In genomic region chr7:127231826-127232621, GRCm38 (mm10) we compare ENCODE assay signal across 8 mouse cellular contexts. TPM values are rescaled to one million over a fixed set of nuclear protein-coding genes. Genes with fewer than 3 reads are reported as not detected.
DNase-seq lines count a peak whose midpoint lies in the region; ATAC-seq and TF ChIP-seq lines count a peak whose summit lies in the region.

No protein-coding gene starts in this region.

- TF ChIP-seq EP300 in stomach, postnatal 0 days (optimal IDR thresholded peaks at IDR 0.05), result no peak

- DNase-seq in cerebellum, adult 2 months, result no peak
- no peak for DNase-seq in cerebellum, postnatal 4 days (ENCODE audit: low spot score in 2 of 2)
- no peak for DNase-seq in testis, postnatal 10 days (ENCODE audit: low spot score)
- no peak for DNase-seq in limb, embryonic 14.5 days (ENCODE audit: low spot score)
- DNase-seq in stomach, postnatal 0 days (ENCODE audit: low spot score), result no peak
- DNase-seq in thymus, postnatal 25 days, result no peak
- no peak for DNase-seq in gastrocnemius, postnatal 4 days (ENCODE audit: low spot score in 2 of 2)

- TF ChIP-seq CTCF in cerebellum, adult 2 months (IDR thresholded peaks at IDR 0.05; ENCODE audit: borderline replicate concordance, insufficient read depth, low read depth, low read length), result no peak
- TF ChIP-seq CTCF in testis, adult 2 months (IDR thresholded peaks at IDR 0.05; ENCODE audit: control insufficient read depth, insufficient read depth, insufficient replicate concordance, low read depth, low read length), result no peak
- TF ChIP-seq CTCF in stomach, postnatal 0 days (IDR thresholded peaks at IDR 0.05; ENCODE audit: low read depth), result no peak

- ATAC-seq in limb, embryonic 14.5 days (ENCODE audit: low FRiP score, low read depth), result no peak; the same call in 1 of the 2 replicates
- ATAC-seq in stomach, postnatal 0 days (ENCODE audit: low FRiP score, low TSS enrichment), result no peak

- 1% methylated on average over 20 of the region's 20 CpGs for WGBS in cerebellum, adult 2 months
- WGBS in limb, embryonic 14.5 days, result 8% methylated on average over 20 of the region's 20 CpGs
- WGBS in stomach, postnatal 0 days, result 4% methylated on average over 20 of the region's 20 CpGs

- peaks cover 8% of the 10 kb centered on the region; the same call in 1 of the 2 replicates for H3K4me1 ChIP-seq in cerebellum, adult 2 months (ENCODE audit: control insufficient read depth, insufficient read depth, low read length)
- peaks cover 4% of the 10 kb centered on the region for H3K4me1 ChIP-seq in testis, adult 2 months (ENCODE audit: control insufficient read depth, insufficient read depth, low read length)
- peaks cover 12% of the 10 kb centered on the region for H3K4me1 ChIP-seq in limb, embryonic 14.5 days (ENCODE audit: control insufficient read depth, insufficient read depth, low read length)
- H3K4me1 ChIP-seq in stomach, postnatal 0 days (replicated peaks; ENCODE audit: control insufficient read depth, insufficient read depth), result no peaks in the 10 kb centered on the region

- peak overlapping the region; percentile 97 for H3K9ac ChIP-seq in limb, embryonic 14.5 days (ENCODE audit: low read depth, low read length, severe bottlenecking)
- peak overlapping the region; percentile 87 for H3K9ac ChIP-seq in stomach, postnatal 0 days (ENCODE audit: low read length)

- no peaks in the 10 kb centered on the region for H3K9me3 ChIP-seq in limb, embryonic 14.5 days (ENCODE audit: control insufficient read depth, low read length)
- H3K9me3 ChIP-seq in stomach, postnatal 0 days (ENCODE audit: control insufficient read depth, low read length), result no peaks in the 10 kb centered on the region

- no peaks in the 10 kb centered on the region for H3K27me3 ChIP-seq in cerebellum, adult 2 months (ENCODE audit: control insufficient read depth, insufficient read depth, low read length)
- H3K27me3 ChIP-seq in testis, adult 2 months (ENCODE audit: control insufficient read depth, insufficient read depth, low read length), result no peaks in the 10 kb centered on the region
- H3K27me3 ChIP-seq in limb, embryonic 14.5 days (ENCODE audit: control insufficient read depth, insufficient read depth, low read length), result no peaks in the 10 kb centered on the region
- H3K27me3 ChIP-seq in stomach, postnatal 0 days (ENCODE audit: control insufficient read depth, insufficient read depth, low read length), result no peaks in the 10 kb centered on the region

- peak overlapping the region; percentile 79 for H3K4me2 ChIP-seq in limb, embryonic 14.5 days (replicated peaks; ENCODE audit: low read depth, low read length, severe bottlenecking)
- H3K4me2 ChIP-seq in stomach, postnatal 0 days (replicated peaks; ENCODE audit: low read depth), result peak overlapping the region; percentile 79

- TF ChIP-seq POLR2A in cerebellum, adult 2 months (IDR thresholded peaks at IDR 0.05; ENCODE audit: borderline replicate concordance, insufficient read depth, low read length), result no peak
- TF ChIP-seq POLR2A in testis, adult 2 months (IDR thresholded peaks at IDR 0.05; ENCODE audit: control insufficient read depth, low read depth, low read length), result no peak
- TF ChIP-seq POLR2A in limb, embryonic 14.5 days (IDR thresholded peaks at IDR 0.05; ENCODE audit: borderline replicate concordance, extremely low read depth, insufficient read depth, insufficient read length), result no peak

- peak overlapping the region; percentile 77 for H3K27ac ChIP-seq in cerebellum, adult 2 months (ENCODE audit: insufficient read depth, low read length)
- peak overlapping the region; percentile 81 for H3K27ac ChIP-seq in testis, adult 2 months (ENCODE audit: control insufficient read depth, insufficient read depth, low read depth, low read length)
- H3K27ac ChIP-seq in limb, embryonic 14.5 days (replicated peaks; ENCODE audit: low read depth, low read length), result peak overlapping the region; percentile 96
- H3K27ac ChIP-seq in stomach, postnatal 0 days (replicated peaks), result peak overlapping the region; percentile 96

- no peaks in the 10 kb centered on the region for H3K36me3 ChIP-seq in testis, adult 2 months (ENCODE audit: control insufficient read depth, insufficient read depth, low read length)
- H3K36me3 ChIP-seq in limb, embryonic 14.5 days (ENCODE audit: control insufficient read depth, insufficient read depth, low read length), result peaks cover 44% of the 10 kb centered on the region
- peaks cover 18% of the 10 kb centered on the region for H3K36me3 ChIP-seq in stomach, postnatal 0 days (ENCODE audit: control insufficient read depth, insufficient read depth, low read length)

- H3K4me3 ChIP-seq in cerebellum, adult 2 months (replicated peaks; ENCODE audit: insufficient read depth, low read depth, low read length), result peak overlapping the region; percentile 86
- peak overlapping the region; percentile 92 for H3K4me3 ChIP-seq in testis, adult 2 months (ENCODE audit: control insufficient read depth, low read depth, low read length)
- H3K4me3 ChIP-seq in limb, embryonic 14.5 days (replicated peaks; ENCODE audit: low read length), result peak overlapping the region; percentile 90
- H3K4me3 ChIP-seq in stomach, postnatal 0 days (ENCODE audit: low read depth, low read length), result peak overlapping the region; percentile 80

RNA-seq across cellular contexts. Expression of gene Zfp553, which starts 0.8 kb away (rescaled TPM):
- polyA plus RNA-seq in cerebellum, adult 2 months (2012; rRNA removed), result 16.6 and 17.6 TPM in 2 replicates
- polyA plus RNA-seq in testis, adult 2 months (2012; rRNA removed), result 3.4 and 3.7 TPM in 2 replicates
- 22.5 and 24.9 TPM in 2 replicates for polyA plus RNA-seq in limb, embryonic 14.5 days (2012; rRNA removed)
- polyA plus RNA-seq in limb, embryonic 14.5 days (2014; fragmentation: Nextera tagmentation; extraction: Ambion mirVana), result 19.4 and 20.1 TPM in 2 replicates
- 11.4 and 12.2 TPM in 2 replicates for polyA plus RNA-seq in stomach, postnatal 0 days (2015; fragmentation: Nextera tagmentation; extraction: Ambion mirVana)
- total RNA-seq in gastrocnemius, postnatal 4 days (2021), result 1 to 10 TPM; 9.0 to 9.8 TPM

RNA-seq across cellular contexts. Expression of gene Sept1, which starts 0.9 kb away (rescaled TPM):
- polyA plus RNA-seq in cerebellum, adult 2 months (2012; rRNA removed), result 11.3 and 12.5 TPM in 2 replicates
- polyA plus RNA-seq in testis, adult 2 months (2012; rRNA removed), result 2.8 and 3.2 TPM in 2 replicates
- 14.9 and 22.2 TPM in 2 replicates for polyA plus RNA-seq in limb, embryonic 14.5 days (2012; rRNA removed)
- 15.3 and 18.6 TPM in 2 replicates for polyA plus RNA-seq in limb, embryonic 14.5 days (2014; fragmentation: Nextera tagmentation; extraction: Ambion mirVana)
- polyA plus RNA-seq in stomach, postnatal 0 days (2015; fragmentation: Nextera tagmentation; extraction: Ambion mirVana), result 7.0 and 7.9 TPM in 2 replicates
- 1 to 10 TPM; 7.4 to 7.6 TPM for total RNA-seq in gastrocnemius, postnatal 4 days (2021)

RNA-seq across cellular contexts. Expression of gene Zfp771, which starts 12.1 kb away (rescaled TPM):
- 88.7 and 95.4 TPM in 2 replicates for polyA plus RNA-seq in cerebellum, adult 2 months (2012; rRNA removed)
- polyA plus RNA-seq in testis, adult 2 months (2012; rRNA removed), result 41.0 and 48.4 TPM in 2 replicates
- 115 and 161 TPM in 2 replicates for polyA plus RNA-seq in limb, embryonic 14.5 days (2012; rRNA removed)
- 66.2 and 71.2 TPM in 2 replicates for polyA plus RNA-seq in limb, embryonic 14.5 days (2014; fragmentation: Nextera tagmentation; extraction: Ambion mirVana)
- polyA plus RNA-seq in stomach, postnatal 0 days (2015; fragmentation: Nextera tagmentation; extraction: Ambion mirVana), result 27.3 and 29.6 TPM in 2 replicates
- total RNA-seq in gastrocnemius, postnatal 4 days (2021), result 10 to 100 TPM; 23.7 to 29.6 TPM

RNA-seq across cellular contexts. Expression of gene Mylpf, which starts 23.3 kb away (rescaled TPM):
- 1.6 and 3.0 TPM in 2 replicates for polyA plus RNA-seq in cerebellum, adult 2 months (2012; rRNA removed)
- 1.3 and 1.4 TPM in 2 replicates for polyA plus RNA-seq in testis, adult 2 months (2012; rRNA removed)
- polyA plus RNA-seq in limb, embryonic 14.5 days (2012; rRNA removed), result 555 and 1,104 TPM in 2 replicates
- 413 and 609 TPM in 2 replicates for polyA plus RNA-seq in limb, embryonic 14.5 days (2014; fragmentation: Nextera tagmentation; extraction: Ambion mirVana)
- 11.7 and 15.9 TPM in 2 replicates for polyA plus RNA-seq in stomach, postnatal 0 days (2015; fragmentation: Nextera tagmentation; extraction: Ambion mirVana)
- total RNA-seq in gastrocnemius, postnatal 4 days (2021), result over 10,000 TPM; 28,893 to 32,257 TPM

RNA-seq across cellular contexts. Expression of gene Tbc1d10b, which starts 23.8 kb away (rescaled TPM):
- polyA plus RNA-seq in cerebellum, adult 2 months (2012; rRNA removed), result 72.4 and 83.9 TPM in 2 replicates
- polyA plus RNA-seq in testis, adult 2 months (2012; rRNA removed), result 5.1 and 6.3 TPM in 2 replicates
- 40.8 and 46.8 TPM in 2 replicates for polyA plus RNA-seq in limb, embryonic 14.5 days (2012; rRNA removed)
- 27.1 and 29.3 TPM in 2 replicates for polyA plus RNA-seq in limb, embryonic 14.5 days (2014; fragmentation: Nextera tagmentation; extraction: Ambion mirVana)
- 11.7 and 12.1 TPM in 2 replicates for polyA plus RNA-seq in stomach, postnatal 0 days (2015; fragmentation: Nextera tagmentation; extraction: Ambion mirVana)
- total RNA-seq in gastrocnemius, postnatal 4 days (2021), result 10 to 100 TPM; 48.0 to 51.7 TPM
